Mouse (Mus musculus): Measurements from ENCODE around the gene G3bp1. TPM values are rescaled to one million over a fixed set of nuclear protein-coding genes. Genes with fewer than 3 reads are reported as not detected.

G3bp1 gene
- polyA plus RNA-seq, 1 experiment = 63.7 TPM

- DNase-seq (ENCODE audit: low read depth) = peak; percentile 50
- peak; percentile 61 for TF ChIP-seq CTCF (IDR thresholded peaks at IDR 0.05; ENCODE audit: borderline replicate concordance, extremely low read depth, insufficient read depth, insufficient read length)
- TF ChIP-seq POLR2A (IDR thresholded peaks at IDR 0.05; ENCODE audit: borderline replicate concordance, extremely low read depth, insufficient read depth, insufficient read length, poor library complexity, severe bottlenecking) = no peak
Measured at GRCm38 (mm10) chr11:55511374-55511773, 41.9 kb downstream of the G3bp1 start.

GRCm38 (mm10) chr11:55517666-55518065, 48.2 kb downstream of the G3bp1 start:
- TF ChIP-seq CTCF (IDR thresholded peaks at IDR 0.05; ENCODE audit: borderline replicate concordance, extremely low read depth, insufficient read depth, insufficient read length) (no peak), POLR2A (IDR thresholded peaks at IDR 0.05; ENCODE audit: borderline replicate concordance, extremely low read depth, insufficient read depth, insufficient read length, poor library complexity, severe bottlenecking) (no peak)

DNA sequence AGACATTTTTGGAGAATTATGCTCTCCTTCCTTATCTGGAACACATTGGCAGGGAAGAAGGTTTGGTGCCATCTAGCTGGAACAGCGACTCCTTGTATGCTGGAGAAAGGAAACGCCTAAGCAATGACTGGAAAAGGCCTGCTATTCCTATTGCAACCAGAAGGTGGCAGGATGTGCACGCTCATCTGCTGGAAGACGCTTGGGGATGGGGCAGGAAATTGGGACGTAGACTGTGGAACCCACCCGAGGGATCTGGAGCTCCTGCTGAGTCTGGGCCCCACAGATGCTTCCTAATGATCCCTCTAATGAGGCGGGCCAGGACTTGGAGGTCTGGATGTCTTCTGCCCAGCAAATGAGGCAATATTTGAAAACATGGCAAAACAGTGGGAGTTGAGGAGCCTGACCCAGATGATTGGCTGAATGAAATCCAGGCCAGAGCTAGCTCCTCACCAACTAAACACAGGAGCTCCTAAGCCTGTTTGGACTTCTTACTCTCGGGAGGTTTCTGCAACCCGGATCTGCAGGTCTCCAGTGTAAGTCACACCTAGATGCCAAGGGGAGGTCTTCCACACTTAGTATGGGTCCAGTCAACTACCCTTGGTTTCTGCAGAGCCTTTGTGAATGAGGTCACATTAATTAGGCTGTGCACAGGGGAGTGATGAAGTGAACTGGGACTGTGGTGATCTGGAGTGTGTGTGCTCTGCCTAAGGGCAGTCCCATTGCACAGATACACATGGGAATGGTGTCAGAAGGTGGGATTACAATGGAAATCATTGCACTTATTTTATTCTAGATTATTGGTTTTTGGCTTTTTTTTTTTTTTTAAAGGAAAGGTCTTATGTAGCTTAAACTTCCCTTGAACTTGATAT, 49.6 kb downstream of the G3bp1 start:
- DNase-seq (ENCODE audit: low read depth) = peak; percentile 91
- peak; percentile 97 for TF ChIP-seq CTCF (IDR thresholded peaks at IDR 0.05; ENCODE audit: borderline replicate concordance, extremely low read depth, insufficient read depth, insufficient read length)
- TF ChIP-seq POLR2A (IDR thresholded peaks at IDR 0.05; ENCODE audit: borderline replicate concordance, extremely low read depth, insufficient read depth, insufficient read length, poor library complexity, severe bottlenecking) = no peak

More at GRCm38 (mm10) chr11:55517666-55518065, 48.2 kb downstream of the G3bp1 start:
- no peak for DNase-seq (ENCODE audit: low read depth)

DNA sequence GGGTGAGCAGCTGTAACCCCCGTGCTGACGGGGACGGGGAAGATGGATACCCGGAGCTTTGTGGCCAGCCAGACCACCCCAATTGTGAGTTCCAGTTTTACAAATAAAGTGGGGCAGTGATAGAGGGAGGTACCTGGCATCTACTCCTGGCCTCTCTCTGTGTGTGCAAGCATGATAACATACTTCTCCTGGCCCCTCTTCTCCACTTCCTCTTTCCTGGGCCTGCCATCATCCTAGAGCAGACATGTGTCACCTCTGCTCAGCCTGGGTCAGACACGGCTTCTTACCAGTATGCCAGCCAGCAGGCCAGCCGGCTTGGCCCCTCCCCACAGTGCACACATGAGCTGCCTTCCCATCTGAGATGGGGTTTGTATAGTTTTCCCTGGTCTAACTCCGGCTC, 61.3 kb downstream of the G3bp1 start:
- TF ChIP-seq CTCF (IDR thresholded peaks at IDR 0.05; ENCODE audit: borderline replicate concordance, extremely low read depth, insufficient read depth, insufficient read length) (no peak), POLR2A (IDR thresholded peaks at IDR 0.05; ENCODE audit: borderline replicate concordance, extremely low read depth, insufficient read depth, insufficient read length, poor library complexity, severe bottlenecking) (no peak)
- no peak for DNase-seq (ENCODE audit: low read depth)

DNA sequence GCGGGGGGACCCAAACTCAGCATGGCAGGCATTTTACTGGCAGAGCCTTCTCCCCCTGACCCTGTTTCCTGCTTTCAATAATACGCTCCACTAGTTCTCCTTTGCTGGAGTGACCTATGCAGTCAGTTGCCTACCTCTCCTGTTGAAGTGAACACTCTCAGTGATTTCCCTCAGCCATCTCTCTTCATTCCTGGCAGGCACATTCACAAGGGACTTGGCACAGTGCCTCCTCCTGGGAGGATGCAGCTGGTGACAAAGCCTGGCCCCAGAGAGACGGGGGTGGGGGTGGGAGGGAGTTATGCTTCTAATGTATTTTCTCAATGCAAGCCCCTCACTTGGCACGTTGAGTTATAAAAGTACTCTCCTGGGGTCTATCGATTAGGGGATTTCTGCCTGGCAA, 63.9 kb downstream of the G3bp1 start:
- DNase-seq (ENCODE audit: low read depth) = peak; percentile 89
- TF ChIP-seq CTCF (IDR thresholded peaks at IDR 0.05; ENCODE audit: borderline replicate concordance, extremely low read depth, insufficient read depth, insufficient read length) (no peak), POLR2A (IDR thresholded peaks at IDR 0.05; ENCODE audit: borderline replicate concordance, extremely low read depth, insufficient read depth, insufficient read length, poor library complexity, severe bottlenecking) (no peak)

- DNase-seq (ENCODE audit: low read depth) = peak; percentile 9
- TF ChIP-seq POLR2A (IDR thresholded peaks at IDR 0.05; ENCODE audit: borderline replicate concordance, extremely low read depth, insufficient read depth, insufficient read length, poor library complexity, severe bottlenecking) (no peak), CTCF (IDR thresholded peaks at IDR 0.05; ENCODE audit: borderline replicate concordance, extremely low read depth, insufficient read depth, insufficient read length) (no peak)
Measured at GRCm38 (mm10) chr11:55534766-55535165, 65.3 kb downstream of the G3bp1 start.

- no peak for TF ChIP-seq CTCF (IDR thresholded peaks at IDR 0.05; ENCODE audit: borderline replicate concordance, extremely low read depth, insufficient read depth, insufficient read length)
- no peak for TF ChIP-seq POLR2A (IDR thresholded peaks at IDR 0.05; ENCODE audit: borderline replicate concordance, extremely low read depth, insufficient read depth, insufficient read length, poor library complexity, severe bottlenecking)
Measured at GRCm38 (mm10) chr11:55542128-55542527, 72.6 kb downstream of the G3bp1 start.

DNA sequence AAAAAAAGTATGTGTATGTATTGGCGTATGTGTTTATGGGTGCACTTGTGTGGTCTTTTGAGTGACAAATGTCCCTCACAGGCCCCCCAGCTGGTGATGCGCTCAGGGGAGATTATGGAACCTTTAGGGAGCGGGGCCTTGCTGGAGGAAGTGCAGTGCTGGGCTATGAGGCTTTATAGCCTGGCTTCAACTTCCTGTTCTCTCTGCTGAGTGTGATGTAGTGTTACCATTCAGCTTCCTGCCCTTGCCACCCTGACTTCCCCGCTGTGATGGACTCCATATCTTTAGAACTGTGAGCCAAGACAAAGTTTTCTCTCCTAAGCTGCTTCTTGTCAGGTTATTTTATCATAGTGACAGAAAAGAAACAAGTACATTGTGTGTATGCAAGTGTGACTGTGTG, 73.2 kb downstream of the G3bp1 start:
- no peak for DNase-seq (ENCODE audit: low read depth)

More at GRCm38 (mm10) chr11:55542128-55542527, 72.6 kb downstream of the G3bp1 start:
- DNase-seq (ENCODE audit: low read depth) = no peak

GRCm38 (mm10) chr11:55545690-55546089, 76.2 kb downstream of the G3bp1 start:
- DNase-seq (ENCODE audit: low read depth) = no peak
- TF ChIP-seq CTCF (IDR thresholded peaks at IDR 0.05; ENCODE audit: borderline replicate concordance, extremely low read depth, insufficient read depth, insufficient read length) = peak; percentile 16; the same call in 1 of the 2 replicates
- no peak for TF ChIP-seq POLR2A (IDR thresholded peaks at IDR 0.05; ENCODE audit: borderline replicate concordance, extremely low read depth, insufficient read depth, insufficient read length, poor library complexity, severe bottlenecking)

More for the DNA sequence above, 73.2 kb downstream of the G3bp1 start:
- TF ChIP-seq CTCF (IDR thresholded peaks at IDR 0.05; ENCODE audit: borderline replicate concordance, extremely low read depth, insufficient read depth, insufficient read length) = no peak
- TF ChIP-seq POLR2A (IDR thresholded peaks at IDR 0.05; ENCODE audit: borderline replicate concordance, extremely low read depth, insufficient read depth, insufficient read length, poor library complexity, severe bottlenecking) = no peak

Other genes starting within 250 kb of the G3bp1 start
- gene Fat2, start 133.1 kb upstream of the G3bp1 start, polyA plus RNA-seq (2012; rRNA removed) = 0.18 and 0.51 TPM in 2 replicates
- 340 and 497 TPM in 2 replicates for gene Sparc, start 46.5 kb upstream of the G3bp1 start, polyA plus RNA-seq (2012; rRNA removed)
- 179 and 207 TPM in 2 replicates for gene Atox1, start 8.4 kb upstream of the G3bp1 start, polyA plus RNA-seq (2012; rRNA removed)
- gene Glra1, start 138.5 kb downstream of the G3bp1 start, polyA plus RNA-seq (2012; rRNA removed) = 0.34 and 1.3 TPM in 2 replicates

Measured in brain, embryonic 14.5 days (tissue).